Comparison of ENCODE assay signal across 12 mouse cellular contexts in genomic region chr10:59932521-59932920, GRCm38 (mm10). TPM values are rescaled to one million over a fixed set of nuclear protein-coding genes. Genes with fewer than 3 reads are reported as not detected.
DNase-seq lines count a peak whose midpoint lies in the region; ATAC-seq lines count a peak whose summit lies in the region.
"Had no signal": no experiment of that assay in that cellular context is flagged by ENCODE, and none has a peak within 500 bp of the region (broad histone marks: within the 10 kb centered on the region; RNA-seq: fewer than 3 reads in every experiment).

No protein-coding gene starts in this region.

- H3K9me3 ChIP-seq in forebrain, embryonic 14.5 days (replicated peaks; ENCODE audit: control insufficient read depth, low read length) = no peaks in the 10 kb centered on the region
- H3K9me3 ChIP-seq: heart, embryonic 12.5 days; hindbrain, embryonic 15.5 days had no signal

- WGBS in forebrain, embryonic 14.5 days = 86% methylated on average over 6 of the region's 6 CpGs

- DNase-seq in embryo, embryonic 10 days (ENCODE audit: low spot score) = peak; percentile 3
- no peak for DNase-seq in embryo, embryonic 11 days
- peak; percentile 39 for DNase-seq in 3T3-L1 (ENCODE audit: low read depth, low spot score)
- peak; percentile 86 for DNase-seq in adrenal gland, postnatal 14 days
- DNase-seq in Muller cell, postnatal 12 days (ENCODE audit: inconsistent ontology term) = no peak
- no peak for DNase-seq in forebrain, embryonic 14.5 days (ENCODE audit: low spot score)
- DNase-seq in gastrocnemius, postnatal 10 days = no peak
- DNase-seq: forebrain, postnatal 0 days had no signal

- H3K27ac ChIP-seq in forebrain, embryonic 14.5 days (ENCODE audit: low read depth, low read length) = no peak overlapping the region
- H3K27ac ChIP-seq: hindbrain, embryonic 15.5 days had no signal

- H3K4me2 ChIP-seq in forebrain, embryonic 14.5 days (ENCODE audit: low read length) = no peak overlapping the region
- H3K4me2 ChIP-seq: heart, embryonic 12.5 days; hindbrain, embryonic 15.5 days; midbrain, embryonic 11.5 days had no signal

- ATAC-seq in megakaryocyte, adult 5-6 weeks (ENCODE audit: poor library complexity, severe bottlenecking) = peak; percentile 86
- no peak for ATAC-seq in forebrain, embryonic 14.5 days
- ATAC-seq: forebrain, postnatal 0 days had no signal

- 0 out of 2 replicates have a peak, but pooled peaks cover 3% of the 10 kb centered on the region for H3K4me1 ChIP-seq in forebrain, embryonic 14.5 days (ENCODE audit: control insufficient read depth, insufficient read depth, low read length)

- no peaks in the 10 kb centered on the region for H3K27me3 ChIP-seq in forebrain, embryonic 14.5 days (replicated peaks; ENCODE audit: control insufficient read depth, insufficient read depth, low read length)
- H3K27me3 ChIP-seq: heart, embryonic 12.5 days; hindbrain, embryonic 15.5 days had no signal

- H3K9ac ChIP-seq in forebrain, embryonic 14.5 days (ENCODE audit: low read length) = no peak overlapping the region
- H3K9ac ChIP-seq: forebrain, postnatal 0 days; heart, embryonic 12.5 days; hindbrain, embryonic 15.5 days had no signal

- no peak overlapping the region for H3K4me3 ChIP-seq in forebrain, embryonic 14.5 days (ENCODE audit: low read depth, low read length)
- H3K4me3 ChIP-seq: heart, embryonic 12.5 days; hindbrain, embryonic 15.5 days had no signal

- H3K36me3 ChIP-seq in forebrain, embryonic 14.5 days (ENCODE audit: control insufficient read depth, insufficient read depth, low read length) = no peaks in the 10 kb centered on the region
- H3K36me3 ChIP-seq: heart, embryonic 12.5 days; hindbrain, embryonic 15.5 days had no signal

RNA-seq across cellular contexts. Expression of gene Ddit4, which starts 19.1 kb away (rescaled TPM):
- total RNA-seq in adrenal gland, postnatal 14 days (2021) = 70.5 and 103 TPM in 2 replicates
- total RNA-seq in megakaryocyte, adult 5-6 weeks (2015) = 2.2 and 2.4 TPM in 2 replicates
- 0.94 and 1.2 TPM in 2 replicates for total RNA-seq in megakaryocyte, adult 5-6 weeks (2017)
- polyA plus RNA-seq in forebrain, embryonic 14.5 days (2014; fragmentation: Nextera tagmentation; extraction: Ambion mirVana) = 10.2 and 11.1 TPM in 2 replicates
- total RNA-seq in gastrocnemius, postnatal 10 days (2021) = 10 to 100 TPM; 14.2 to 39.1 TPM

RNA-seq across cellular contexts. Expression of gene Dnajb12, which starts 53.2 kb away (rescaled TPM):
- 49.5 and 50.6 TPM in 2 replicates for total RNA-seq in adrenal gland, postnatal 14 days (2021)
- 21.9 and 26.0 TPM in 2 replicates for total RNA-seq in megakaryocyte, adult 5-6 weeks (2015)
- 17.3 and 18.5 TPM in 2 replicates for total RNA-seq in megakaryocyte, adult 5-6 weeks (2017)
- polyA plus RNA-seq in forebrain, embryonic 14.5 days (2014; fragmentation: Nextera tagmentation; extraction: Ambion mirVana) = 18.8 and 19.7 TPM in 2 replicates
- 10 to 100 TPM; 44.0 to 44.9 TPM for total RNA-seq in gastrocnemius, postnatal 10 days (2021)

Comparison
In these comparisons a context has a peak if more than half of its experiments do, and no peak if none do; other contexts are left out.
1. DNase-seq: peak in embryo, embryonic 10 days (single experiment), 3T3-L1 (single experiment) and adrenal gland, postnatal 14 days (single experiment); none in embryo, embryonic 11 days (single experiment), Muller cell, postnatal 12 days (single experiment), forebrain, embryonic 14.5 days (single experiment) and gastrocnemius, postnatal 10 days (single experiment).
2. RNA of gene Ddit4, which starts 19.1 kb away (total RNA-seq): 70.5 to 103 TPM in adrenal gland, postnatal 14 days and 14.2 to 39.1 TPM in gastrocnemius, postnatal 10 days; 0.94 to 2.4 TPM in megakaryocyte, adult 5-6 weeks; every median in the first group is over 4 times any median in the second.